Mouse (Mus musculus): Measurements from ENCODE around the gene Tmem145.

GRCm38 (mm10) chr7:25306614-25306996, 699 bp downstream of the Tmem145 start:
- TF ChIP-seq POLR2A (IDR thresholded peaks at IDR 0.05; ENCODE audit: borderline replicate concordance, insufficient read depth, low read length) (no peak), CTCF (IDR thresholded peaks at IDR 0.05; ENCODE audit: borderline replicate concordance, insufficient read depth, low read depth, low read length) (no peak)

Measured in cerebellum, adult 2 months (tissue).